Mouse (Mus musculus) MEL (cell line): ENCODE data around the gene Ankrd44. TPM values are rescaled to one million over a fixed set of nuclear protein-coding genes. Genes with fewer than 3 reads are reported as not detected.

ENCODE experiments used
- DNase-seq: peaks from one replicate; pipeline ENCODE4 v3.0.0; 2011; ENCODE audit warnings: low read depth, low spot score
- H3K27ac ChIP-seq: 2 replicates; pipeline ENCODE4 v1.5.1; 2012; ENCODE audit warnings: low read depth, mild to moderate bottlenecking, control low read depth, low read length, moderate library complexity; ENCODE audit not compliant: control insufficient read depth
- H3K27me3 ChIP-seq, 2 experiments: fragments of 150-350 bp in 1 of 2; sonication (generic) in 1 of 2; 2 replicates each; pipeline ENCODE4 v1.6.1; 2012; ENCODE audit warnings: low read length in 2 of 2, mild to moderate bottlenecking in 2 of 2, improper control_type of control experiment in 1 of 2, moderate library complexity in 1 of 2; ENCODE audit not compliant: insufficient read depth in 2 of 2, control insufficient read depth in 1 of 2
- H3K36me3 ChIP-seq, 2 experiments: 2 replicates each; pipeline ENCODE4 v1.6.1; 2012 to 2014; ENCODE audit warnings: low read length in 2 of 2, improper control_type of control experiment in 1 of 2, inconsistent platforms in 1 of 2, mild to moderate bottlenecking in 1 of 2; ENCODE audit not compliant: insufficient read depth in 2 of 2, control insufficient read depth in 1 of 2
- H3K4me1 ChIP-seq, 2 experiments: fragments of 150-350 bp in 1 of 2; sonication (generic) in 1 of 2; 2 replicates each; pipeline ENCODE4 v1.6.1; 2012; ENCODE audit warnings: low read length in 2 of 2, improper control_type of control experiment in 1 of 2, mild to moderate bottlenecking in 1 of 2; ENCODE audit not compliant: insufficient read depth in 2 of 2, control insufficient read depth in 1 of 2
- H3K4me3 ChIP-seq, 2 experiments: fragments of 150-350 bp in 1 of 2; sonication (generic) in 1 of 2; 2 replicates each; pipeline ENCODE4 v1.5.1; 2012; ENCODE audit warnings: low read depth in 2 of 2, low read length in 2 of 2, mild to moderate bottlenecking in 2 of 2, moderate library complexity in 2 of 2, control low read depth in 1 of 2, improper control_type of control experiment in 1 of 2; ENCODE audit not compliant: control insufficient read depth in 1 of 2, insufficient read depth in 1 of 2
- H3K79me2 ChIP-seq: 2 replicates; pipeline ENCODE4 v1.6.1; 2012; ENCODE audit warnings: mild to moderate bottlenecking, low read length, moderate library complexity; ENCODE audit not compliant: control insufficient read depth, poor library complexity, insufficient read depth
- H3K9ac ChIP-seq: 2 replicates; pipeline ENCODE4 v1.6.1; 2012; ENCODE audit warnings: low read depth, mild to moderate bottlenecking, control low read depth, low read length, moderate library complexity; ENCODE audit not compliant: control insufficient read depth, poor library complexity, severe bottlenecking
- H3K9me3 ChIP-seq: fragments of 150-350 bp; sonication (generic); replicated peaks from 2 replicates; pipeline ENCODE4 v1.6.1; 2012; ENCODE audit warnings: mild to moderate bottlenecking, low read length, improper control_type of control experiment, moderate library complexity; ENCODE audit not compliant: insufficient read depth
- CHD1 ChIP-seq: IDR thresholded peaks from 2 replicates; pipeline ENCODE4 v1.6.1; 2012; ENCODE audit warnings: low read depth, mild to moderate bottlenecking, inconsistent platforms, low read length, improper control_type of control experiment
- CHD2 ChIP-seq: IDR thresholded peaks from 2 replicates; pipeline ENCODE4 v1.6.1; 2011; ENCODE audit warnings: low read length, improper control_type of control experiment
- CTCF ChIP-seq, 3 experiments: IDR thresholded peaks in 2 of 3; conservative IDR thresholded peaks in 1 of 3; 2 replicates each; pipeline ENCODE4 v1.5.1; 2011 to 2012; ENCODE audit warnings: low read length in 3 of 3, low read depth in 2 of 3, mild to moderate bottlenecking in 2 of 3, improper control_type of control experiment in 1 of 3, inconsistent platforms in 1 of 3, mixed read lengths in 1 of 3, moderate library complexity in 1 of 3; ENCODE audit not compliant: control insufficient read depth in 1 of 3, insufficient read depth in 1 of 3, poor library complexity in 1 of 3, severe bottlenecking in 1 of 3
- E2F4 ChIP-seq: IDR thresholded peaks from 2 replicates; pipeline ENCODE4 v1.6.1; 2011; ENCODE audit warnings: low read depth, low read length, improper control_type of control experiment, borderline replicate concordance
- ELF1 ChIP-seq: IDR thresholded peaks from 2 replicates; pipeline ENCODE4 v1.6.1; 2014; ENCODE audit warnings: low read depth, mild to moderate bottlenecking, inconsistent platforms, low read length, improper control_type of control experiment, moderate library complexity
- ETS1 ChIP-seq: IDR thresholded peaks from 2 replicates; pipeline ENCODE4 v1.6.1; 2012; ENCODE audit warnings: low read depth, mild to moderate bottlenecking, inconsistent platforms, low read length, improper control_type of control experiment, moderate library complexity
- GABPA ChIP-seq: IDR thresholded peaks from 2 replicates; pipeline ENCODE4 v1.6.1; 2012; ENCODE audit warnings: low read depth, mild to moderate bottlenecking, inconsistent platforms, low read length, improper control_type of control experiment, moderate library complexity
- JUND ChIP-seq: IDR thresholded peaks from 2 replicates; pipeline ENCODE4 v1.6.1; 2011; ENCODE audit warnings: low read depth, mild to moderate bottlenecking, improper control_type of control experiment, low read length
- MYC ChIP-seq: IDR thresholded peaks from 2 replicates; pipeline ENCODE4 v1.6.1; 2011; ENCODE audit warnings: low read depth, mild to moderate bottlenecking, low read length, improper control_type of control experiment, moderate library complexity
- TAL1 ChIP-seq: IDR thresholded peaks from 2 replicates; pipeline ENCODE4 v1.6.1; 2012; ENCODE audit warnings: mild to moderate bottlenecking, inconsistent platforms, low read length, moderate library complexity, mixed read lengths
- UBTF ChIP-seq: IDR thresholded peaks from 2 replicates; pipeline ENCODE4 v1.6.1; 2012; ENCODE audit warnings: low read depth, mild to moderate bottlenecking, inconsistent platforms, low read length, improper control_type of control experiment, moderate library complexity, borderline replicate concordance; ENCODE audit not compliant: insufficient read depth
- USF1 ChIP-seq: IDR thresholded peaks from 2 replicates; pipeline ENCODE4 v1.6.1; 2014; ENCODE audit warnings: low read depth, mild to moderate bottlenecking, inconsistent platforms, low read length, improper control_type of control experiment, moderate library complexity
- USF2 ChIP-seq, 2 experiments: IDR thresholded peaks; 2 replicates each; pipeline ENCODE4 v1.6.1; 2011 to 2012; ENCODE audit warnings: improper control_type of control experiment in 2 of 2, low read length in 2 of 2, borderline replicate concordance in 1 of 2, inconsistent platforms in 1 of 2, low read depth in 1 of 2, mild to moderate bottlenecking in 1 of 2; ENCODE audit not compliant: insufficient read depth in 1 of 2
- ZNF384 ChIP-seq: IDR thresholded peaks from 2 replicates; pipeline ENCODE4 v1.6.1; 2012; ENCODE audit warnings: low read depth, mild to moderate bottlenecking, inconsistent platforms, low read length, improper control_type of control experiment
- polyA plus RNA-seq, 2 experiments: library from polyadenylated mRNA; stranded (reverse) in 1 of 2; unstranded in 1 of 2; fragments of >175 nt in 1 of 2; fragments of >200 nt in 1 of 2; gene quantifications; 2 replicates each; pipeline versions ENCODE4 v1.2.1 to v1.2.4; 2012; ENCODE audit warnings: low replicate concordance in 2 of 2, low read depth in 1 of 2; ENCODE audit not compliant: insufficient read length in 2 of 2, insufficient read depth in 1 of 2, missing spikeins in 1 of 2
- total RNA-seq: library from RNA; depleted of rRNA; stranded (reverse); fragments of 300-350 nt; gene quantifications from 2 replicates; pipeline ENCODE4 v1.2.3, GENCODE M21; 2012

Gene Ankrd44
- total and polyA plus RNA-seq, 3 experiments: 2.3 to 4.4 TPM; not detected in 1

GRCm38 (mm10) chr1:54864928-54865652, 61.1 kb downstream of the Ankrd44 start:
- no peaks in the 10 kb centered on the region for H3K9me3 ChIP-seq
- H3K9ac ChIP-seq: no peak overlapping the region
- TF ChIP-seq USF1: no peak
- no peak for TF ChIP-seq ELF1
- TF ChIP-seq CHD2: no peak
- no peak for TF ChIP-seq GABPA
- no peak for TF ChIP-seq ETS1
- no peak for TF ChIP-seq MYC
- TF ChIP-seq UBTF: no peak
- TF ChIP-seq TAL1: no peak
- no peak for TF ChIP-seq CTCF (IDR thresholded peaks at IDR 0.05 in 2 of 3, conservative IDR thresholded peaks at IDR 0.05 in 1 of 3; ENCODE audit: control insufficient read depth in 1 of 3, insufficient read depth in 1 of 3, low read depth in 2 of 3, low read length in 3 of 3, poor library complexity in 1 of 3, severe bottlenecking in 1 of 3)
- TF ChIP-seq USF2 (IDR thresholded peaks at IDR 0.05; ENCODE audit: borderline replicate concordance in 1 of 2, insufficient read depth in 1 of 2, low read depth in 1 of 2, low read length in 2 of 2): no peak
- TF ChIP-seq ZNF384: no peak
- no peak for TF ChIP-seq CHD1
- TF ChIP-seq E2F4: no peak
- TF ChIP-seq, all 39 proteins: peak for 0
- Histone ChIP-seq H3K4me3 (no peak overlapping the region), H3K79me2 (no peaks in the 10 kb centered on the region), H3K36me3 (no peaks in the 10 kb centered on the region), H3K27me3 (no peaks in the 10 kb centered on the region), H3K27ac (no peak overlapping the region), H3K4me1 (no peaks in the 10 kb centered on the region)
- no peak for DNase-seq

- DNase-seq: no peak
- no peak overlapping the region for H3K4me3 ChIP-seq
- H3K9ac ChIP-seq: no peak overlapping the region
- TF ChIP-seq JUND: no peak
- H3K27ac ChIP-seq: no peak overlapping the region
- H3K4me1 ChIP-seq: no peaks in the 10 kb centered on the region
- no peaks in the 10 kb centered on the region for H3K36me3 ChIP-seq
- H3K9me3 ChIP-seq: no peaks in the 10 kb centered on the region
- H3K79me2 ChIP-seq: no peaks in the 10 kb centered on the region
- no peaks in the 10 kb centered on the region for H3K27me3 ChIP-seq
Observed at GRCm38 (mm10) chr1:54860361-54860760, 65.8 kb downstream of the Ankrd44 start.
